Mouse (Mus musculus) c-Kit-positive CD71-positive TER-119-negative erythroid progenitor cells, embryonic 14.5 days (primary cell): ENCODE results near the gene Snx3.

ENCODE experiments used
- DNase-seq: peaks from one replicate; pipeline ENCODE4 v3.0.0-alpha.2; 2013; ENCODE audit warnings: low read depth

Snx3 gene

DNA sequence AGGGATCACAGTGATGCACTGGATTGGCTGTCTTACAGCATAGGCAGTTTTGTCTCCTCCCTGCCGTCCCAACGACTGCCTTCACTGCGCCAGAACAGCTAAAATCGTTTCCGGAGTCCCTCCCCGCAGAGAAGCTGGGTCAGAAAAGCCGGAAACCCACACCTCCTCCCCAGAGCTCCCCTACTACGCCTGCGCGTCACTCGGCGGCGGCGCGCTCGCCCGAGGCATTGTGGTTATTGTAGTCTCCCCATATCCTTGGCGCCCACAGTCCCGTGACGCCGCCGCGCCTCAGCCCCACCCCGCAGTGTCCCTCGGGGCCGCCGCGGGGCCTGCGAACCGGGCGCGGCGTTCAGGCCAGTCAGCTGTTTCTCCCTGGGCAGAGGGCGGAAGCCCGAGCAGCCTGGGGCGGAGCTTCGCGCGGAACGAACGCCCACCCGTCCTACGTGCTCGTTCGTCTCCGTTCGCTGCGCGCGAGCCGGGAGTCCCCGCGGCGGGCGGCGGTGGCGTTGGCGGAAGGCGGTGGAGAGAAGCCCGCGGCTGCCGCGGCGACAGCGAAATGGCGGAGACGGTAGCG, at the start of gene Snx3:
Gene Snx3 (plus strand): TSS at position 256 of the 574 bp plus-strand sequence.
- peak; percentile 95 for DNase-seq

DNA sequence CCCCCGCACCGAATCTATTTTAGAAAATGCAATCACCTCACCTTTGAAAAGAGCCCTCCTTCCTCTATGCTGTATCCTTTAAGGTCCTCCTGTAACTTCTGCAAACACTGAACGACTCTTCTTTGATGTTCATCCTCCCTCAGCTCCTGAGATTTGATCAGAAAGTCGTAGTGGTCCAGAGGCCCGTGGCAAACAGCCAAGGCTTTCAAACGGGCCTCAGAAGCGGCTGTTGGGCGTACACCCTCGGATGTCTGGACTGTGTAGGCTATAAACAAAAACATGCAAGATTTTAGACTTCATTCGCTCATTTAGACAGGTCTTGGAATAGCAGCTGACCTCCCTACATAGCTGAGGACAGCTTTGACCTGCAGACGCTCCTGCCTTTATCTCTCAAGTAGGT, 47.6 kb upstream of the Snx3 start:
- no peak for DNase-seq

DNA sequence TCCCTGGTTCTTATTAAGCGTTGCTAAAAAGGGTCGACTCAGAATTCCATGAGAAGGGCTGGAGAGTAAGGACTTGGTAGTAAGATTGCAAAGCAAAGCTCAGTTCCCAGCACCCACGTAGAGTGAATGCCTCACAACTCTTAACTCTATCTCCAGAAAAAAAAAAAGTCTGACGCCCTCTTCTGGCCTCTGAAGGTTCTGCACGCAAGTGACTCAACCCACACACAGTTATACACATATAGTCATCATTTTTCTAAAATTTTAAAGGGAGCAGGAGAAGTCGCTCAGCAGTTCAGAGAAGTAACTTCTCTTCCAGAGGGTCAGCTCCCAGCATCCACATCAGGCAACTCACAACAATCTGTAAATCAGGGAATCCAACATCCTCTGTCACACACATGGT, 47.1 kb upstream of the Snx3 start:
- no peak for DNase-seq

DNA sequence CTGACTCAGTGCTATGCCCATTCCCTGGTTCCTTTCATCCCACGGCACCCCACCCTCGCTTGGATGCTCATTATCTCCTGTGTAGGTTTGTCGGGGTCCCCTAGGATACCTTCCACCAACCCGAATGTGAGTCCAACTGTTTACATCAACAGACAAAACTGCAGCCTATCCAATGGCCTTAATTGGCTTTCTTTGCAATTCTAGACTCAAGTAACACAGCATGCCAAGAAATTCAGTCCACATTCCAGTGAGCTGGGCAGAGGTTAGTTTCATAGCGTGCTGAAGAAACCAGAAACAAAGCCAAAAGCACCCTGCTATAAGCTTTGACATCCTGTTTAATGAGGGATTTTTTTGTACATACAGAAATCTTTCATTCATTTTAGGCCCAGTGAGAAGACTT, 45.8 kb upstream of the Snx3 start:
- DNase-seq: no peak

DNA sequence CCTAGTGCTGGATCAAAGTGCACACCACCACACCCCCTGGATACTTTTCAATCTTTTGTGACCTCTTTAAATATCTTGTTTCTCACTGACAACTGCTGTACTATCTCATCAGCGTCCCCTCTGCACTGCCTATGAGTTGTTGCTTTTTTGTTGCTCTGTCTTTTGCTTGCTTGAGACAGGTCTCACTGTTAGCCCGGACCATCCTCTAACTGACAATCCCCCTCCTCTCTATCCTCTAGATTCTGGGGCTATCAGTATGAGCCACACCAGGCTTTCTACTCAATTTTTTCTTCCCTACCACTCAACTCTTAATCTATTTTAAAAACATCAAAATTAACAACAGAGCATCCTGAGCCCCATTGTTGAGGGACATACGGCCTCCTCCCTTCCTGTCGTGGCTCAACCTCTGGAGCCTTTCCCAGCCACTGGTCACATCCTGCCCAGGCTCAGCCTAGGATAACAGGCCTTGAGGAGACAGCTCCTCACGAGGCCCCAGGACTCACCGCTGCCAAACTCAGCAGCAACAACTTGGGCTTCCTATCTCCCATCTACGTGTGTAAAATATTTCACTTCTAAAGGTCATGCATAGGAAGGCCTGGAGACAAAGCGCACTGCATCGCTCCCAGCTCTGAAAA, 44.2 kb upstream of the Snx3 start:
- DNase-seq: no peak

DNA sequence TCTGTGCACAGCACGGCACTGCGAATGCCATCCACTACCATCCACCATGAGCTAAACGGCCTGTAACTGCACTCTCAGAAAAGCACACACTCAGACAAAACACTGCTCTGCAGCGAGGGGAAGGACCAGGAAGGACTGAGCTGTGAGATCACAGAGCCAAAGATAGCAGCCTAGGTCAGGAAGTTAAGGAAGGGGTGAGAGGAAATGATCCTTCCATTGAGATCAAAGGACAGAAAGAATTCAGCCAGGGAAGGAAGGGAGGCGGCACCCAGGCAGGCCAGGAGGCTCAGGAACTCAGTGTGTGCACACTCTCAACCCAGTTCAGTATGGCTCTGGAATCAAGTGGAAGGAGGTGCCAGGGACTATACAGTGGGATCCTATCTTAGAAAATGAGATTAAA, 37.6 kb upstream of the Snx3 start:
- no peak for DNase-seq

DNA sequence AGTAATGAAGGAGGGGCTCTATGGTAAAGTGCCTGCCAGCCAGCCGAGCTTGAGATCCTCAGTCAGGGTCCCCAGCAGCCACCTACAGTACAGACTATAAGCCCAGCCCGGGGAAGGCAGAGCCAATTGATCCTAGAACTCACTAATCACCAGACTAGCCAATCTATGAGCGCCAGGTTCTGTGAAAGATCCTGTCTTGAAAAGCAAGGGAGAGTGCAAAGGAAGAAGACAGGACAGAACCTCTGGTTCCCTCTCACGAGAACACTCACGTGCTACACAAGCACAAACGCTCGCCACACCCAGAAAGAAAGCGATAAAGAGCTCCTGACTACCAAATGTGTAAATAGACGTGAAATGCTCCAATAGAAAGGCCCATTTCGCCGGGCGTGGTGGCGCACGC, 37.0 kb upstream of the Snx3 start:
- no peak for DNase-seq

DNA sequence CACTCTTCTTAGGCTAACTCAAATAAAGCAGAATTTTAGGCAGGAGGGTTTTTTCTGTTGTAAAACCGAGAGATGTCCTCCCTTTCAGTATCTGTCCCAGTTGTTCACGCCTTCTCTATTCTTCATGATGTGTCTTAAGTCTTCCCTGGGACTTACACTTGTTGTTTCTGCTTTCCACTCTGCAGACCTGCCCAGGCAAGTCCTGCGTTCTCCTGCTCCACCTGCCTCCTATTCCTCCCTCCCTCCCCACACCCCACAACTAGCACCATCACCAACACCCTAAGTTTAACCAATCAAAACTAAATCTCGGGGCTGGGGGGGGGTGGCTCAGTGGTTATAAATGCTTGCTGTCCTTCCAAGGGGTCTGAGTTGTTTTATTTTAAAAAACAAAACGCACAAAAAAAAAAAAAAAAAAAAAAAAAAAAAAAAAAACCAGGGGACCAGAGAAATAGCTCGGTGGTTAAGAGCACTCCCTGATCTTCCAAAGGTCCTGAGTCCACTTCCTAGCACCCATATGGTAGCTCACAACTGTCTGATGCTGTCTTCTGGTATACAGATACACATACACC, 26.8 kb upstream of the Snx3 start:
- no peak for DNase-seq

DNA sequence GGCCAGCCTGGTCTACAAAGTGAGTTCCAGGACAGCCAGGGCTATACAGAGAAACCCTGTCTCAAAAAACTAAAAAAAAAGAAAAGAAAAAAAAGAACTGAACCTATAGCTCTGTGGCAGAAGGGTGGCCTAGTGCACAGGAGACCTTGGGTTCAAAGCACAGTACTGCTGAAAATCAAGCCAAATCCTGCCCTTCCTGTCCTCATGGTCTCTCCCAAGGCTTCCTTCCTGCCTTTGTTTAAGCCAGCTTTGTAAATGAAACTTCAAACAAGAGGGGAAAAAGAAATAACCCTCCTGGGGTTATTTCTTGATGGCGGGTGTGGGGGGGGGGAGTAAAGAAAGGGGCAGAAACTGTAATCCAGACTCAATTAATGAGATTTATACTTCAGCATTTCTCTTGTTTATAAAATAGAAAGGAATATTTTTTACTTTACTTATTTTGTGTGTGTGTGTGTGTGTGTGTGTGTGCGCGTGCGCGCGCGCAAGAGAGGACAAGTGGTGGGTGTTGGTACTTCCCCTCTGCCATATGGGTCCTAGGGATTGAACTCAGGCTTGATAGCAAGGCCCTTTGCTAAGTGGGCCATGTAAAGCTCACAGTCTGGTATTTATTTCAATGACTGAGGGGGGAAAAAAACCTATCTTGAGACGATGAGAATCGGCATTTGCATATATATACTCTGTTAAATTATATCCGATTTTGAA, 24.9 kb upstream of the Snx3 start:
- no peak for DNase-seq

DNA sequence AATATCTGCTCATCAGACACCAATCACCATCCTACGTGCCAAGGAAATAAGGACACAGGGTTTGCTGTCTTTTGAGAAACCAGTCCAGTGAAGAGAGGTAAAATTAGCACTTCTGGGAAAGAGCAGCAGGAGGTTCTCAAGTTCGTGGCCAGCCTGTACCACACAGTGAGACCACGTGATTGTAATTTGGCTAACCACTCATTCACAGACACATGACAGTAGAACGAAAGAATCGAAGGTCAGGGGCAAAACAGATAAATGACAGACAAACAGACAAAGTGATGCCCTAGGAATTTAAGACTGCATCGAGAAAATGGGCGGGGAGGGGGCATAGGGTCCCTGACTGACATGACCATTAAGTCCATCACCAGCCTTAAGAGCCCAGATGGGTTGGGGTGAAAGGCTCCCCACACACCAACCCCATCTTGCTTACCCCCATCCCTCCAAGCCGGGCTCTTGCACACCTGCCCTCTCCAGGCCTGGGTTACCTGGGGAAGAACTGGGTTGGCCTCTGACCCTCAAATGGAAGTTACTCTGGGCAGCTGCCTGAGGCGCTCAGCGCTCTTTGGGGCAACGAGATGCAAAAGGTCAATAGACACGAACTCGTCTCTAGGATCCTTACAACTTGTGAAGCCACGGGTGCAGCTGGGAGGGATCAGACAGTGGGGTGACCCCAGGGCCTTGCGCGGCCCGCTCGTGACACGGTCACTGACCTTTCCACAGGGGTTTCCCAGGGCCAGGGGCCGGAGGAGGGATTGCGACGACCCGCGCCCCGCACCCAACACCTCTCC, 24.1 kb upstream of the Snx3 start:
- DNase-seq: peak; percentile 35

DNA sequence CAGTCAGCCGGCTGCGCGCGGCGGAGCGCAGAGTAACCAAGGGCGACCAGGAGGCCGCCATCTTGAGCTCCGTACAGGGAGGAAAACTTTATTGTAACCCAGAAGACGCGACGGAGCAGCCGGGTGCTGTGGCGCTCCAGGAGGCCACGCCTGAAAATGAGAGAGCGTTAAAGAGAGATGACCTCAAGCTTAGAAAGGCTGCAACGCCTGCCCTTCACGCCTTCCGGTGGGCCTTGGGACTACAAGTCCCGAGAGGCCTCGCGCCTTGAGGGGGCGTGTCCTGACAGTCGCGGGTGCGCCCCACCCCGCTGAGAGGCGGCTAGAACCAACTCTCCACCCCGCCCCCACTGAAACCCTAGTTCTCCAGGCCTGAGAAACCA, 23.5 kb upstream of the Snx3 start, which contains the start of gene Afg1l:
Gene Afg1l (minus strand): TSS at position 225 of the 380 bp plus-strand sequence.
- DNase-seq: peak; percentile 97

DNA sequence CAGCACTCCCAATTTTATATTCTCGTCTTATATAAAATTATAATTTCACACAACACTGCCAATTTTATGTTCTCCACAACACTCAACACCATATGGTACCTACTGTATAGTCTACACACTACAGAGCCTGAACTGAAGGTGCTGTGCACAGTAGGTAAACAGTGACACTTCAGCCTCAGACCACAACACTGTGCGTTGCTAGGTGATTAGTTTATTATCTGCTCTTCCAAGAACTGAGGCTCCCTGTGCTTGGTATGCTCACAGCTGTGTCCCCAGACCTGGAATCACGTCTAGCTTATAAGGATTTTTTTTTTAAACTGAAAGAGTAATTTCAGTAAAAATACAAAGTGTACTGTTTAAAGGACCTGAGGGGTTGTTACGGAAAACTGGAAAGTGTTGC, 21.1 kb upstream of the Snx3 start:
- peak; percentile 64 for DNase-seq

DNA sequence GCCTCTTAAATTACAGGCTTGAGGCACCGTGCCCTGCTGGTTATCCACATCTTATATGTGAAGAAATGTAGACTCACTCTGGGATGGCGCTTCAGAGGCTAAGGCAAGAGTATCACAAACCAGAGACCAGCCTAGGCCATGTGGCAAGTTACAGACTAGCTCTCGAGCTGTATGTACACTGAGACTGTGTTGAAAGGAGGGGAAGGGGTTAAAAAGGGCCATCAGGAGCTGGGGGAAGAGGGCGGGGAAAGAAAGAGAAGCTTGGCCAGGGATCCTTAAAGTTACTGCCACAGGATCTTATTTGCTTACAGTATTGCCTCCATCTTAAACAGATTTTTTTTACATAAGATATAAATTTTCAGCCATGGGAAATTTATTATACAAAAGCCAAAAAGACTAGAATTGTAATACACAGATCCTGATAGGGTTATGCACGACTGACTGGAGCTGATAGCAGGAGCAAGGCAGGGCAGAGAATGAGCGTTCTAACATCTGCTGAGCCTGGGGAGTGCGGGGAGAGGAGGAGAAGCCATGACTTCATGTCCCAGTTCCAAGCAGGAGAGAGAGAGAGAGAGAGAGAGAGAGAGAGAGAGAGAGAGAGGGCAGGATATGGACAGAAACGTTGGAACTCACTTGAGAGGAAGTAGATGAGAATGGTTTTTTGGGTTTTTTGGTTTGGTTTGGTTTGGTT, 13.1 kb upstream of the Snx3 start:
- DNase-seq: no peak

DNA sequence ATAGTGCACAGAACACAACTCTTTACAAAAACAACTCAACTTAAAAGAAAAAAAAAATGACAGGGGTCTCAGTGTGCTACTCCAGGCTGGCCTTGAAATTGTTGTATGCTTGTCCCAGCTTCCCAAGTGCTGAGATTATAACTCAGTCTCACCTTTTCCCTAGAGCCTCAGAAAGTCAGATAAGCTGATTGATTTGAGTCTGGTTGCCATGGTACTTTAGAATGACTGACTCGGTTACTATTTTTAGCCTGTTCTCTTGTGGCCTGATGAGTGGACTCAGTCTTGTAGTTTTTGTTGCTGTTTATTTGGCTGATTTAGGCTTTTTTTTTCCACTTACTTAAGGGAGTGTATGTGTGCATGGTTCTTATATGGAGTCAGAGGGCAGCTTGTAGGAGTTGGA, 10.7 kb upstream of the Snx3 start:
- DNase-seq: no peak

DNA sequence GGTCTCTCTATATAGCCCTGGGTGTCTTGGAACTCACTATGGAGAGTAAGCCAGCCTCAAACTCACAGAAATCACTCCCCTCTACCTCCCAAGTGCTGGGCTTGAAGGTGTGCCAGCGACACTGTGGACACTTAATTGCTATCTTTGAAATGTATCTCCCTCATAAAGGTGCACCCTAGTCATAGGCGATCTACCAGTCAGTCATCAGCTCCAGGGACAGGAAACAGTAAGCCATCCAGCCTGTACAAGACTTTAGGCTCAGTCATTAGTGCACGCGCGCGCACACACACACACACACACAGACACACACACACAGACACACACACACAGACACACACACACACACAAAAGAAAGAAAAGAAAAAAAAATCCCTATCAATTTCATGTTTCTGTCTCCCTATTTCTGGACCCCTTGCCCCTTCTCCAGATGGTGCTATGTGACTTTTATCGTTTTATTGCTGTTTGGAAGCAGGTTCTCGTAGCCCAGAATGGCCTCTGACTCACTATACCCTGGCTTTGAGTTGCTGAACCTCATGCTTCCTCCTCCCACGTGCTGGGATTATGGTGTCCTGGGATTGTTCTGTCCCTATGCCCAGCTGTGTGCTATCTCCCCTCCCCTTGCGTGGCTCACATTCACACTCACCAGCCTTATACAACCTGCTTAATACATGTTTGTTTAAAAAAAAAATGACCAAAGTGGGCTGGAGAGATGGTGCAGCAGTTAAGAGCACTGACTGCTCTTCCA, 9.6 kb upstream of the Snx3 start:
- no peak for DNase-seq

DNA sequence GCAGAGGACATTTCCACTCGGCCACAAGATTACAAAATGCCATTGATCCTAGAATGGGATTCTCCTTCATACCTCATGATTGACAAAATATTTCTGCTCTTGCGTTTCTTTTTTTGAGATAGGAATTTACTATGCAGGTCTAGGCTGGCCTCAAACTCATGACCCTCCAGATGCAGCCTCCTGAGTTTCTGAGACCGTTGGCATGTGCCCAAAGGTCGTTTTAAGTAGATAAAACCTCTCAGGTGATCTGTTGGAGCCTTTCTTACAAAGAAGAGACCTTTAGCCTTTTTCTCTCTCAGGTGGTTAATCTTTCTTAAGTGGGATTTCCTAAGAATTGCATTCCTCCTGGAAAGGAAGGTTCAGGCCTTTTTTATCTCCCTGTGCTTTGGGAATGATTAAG, 8.8 kb upstream of the Snx3 start:
- DNase-seq: no peak

DNA sequence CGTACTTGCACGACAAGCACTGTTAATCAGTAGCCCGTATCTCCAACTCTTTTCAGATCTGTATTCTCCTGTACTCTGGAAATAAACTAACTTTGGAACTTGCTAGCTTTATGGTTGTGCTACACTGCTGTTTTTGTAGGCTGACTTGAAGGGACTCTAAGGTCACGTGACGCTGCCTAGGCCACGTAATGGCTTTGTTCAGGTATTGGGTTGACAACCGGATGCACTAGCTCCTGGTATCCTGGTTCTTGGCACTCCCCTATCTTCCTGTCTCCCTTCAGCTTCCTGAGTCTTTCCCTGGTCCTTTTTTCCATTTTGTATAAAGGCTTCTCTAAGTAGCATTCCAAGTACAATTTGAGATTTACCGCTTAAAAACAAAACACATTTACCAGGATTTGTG, 1.2 kb upstream of the Snx3 start:
- DNase-seq: no peak

DNA sequence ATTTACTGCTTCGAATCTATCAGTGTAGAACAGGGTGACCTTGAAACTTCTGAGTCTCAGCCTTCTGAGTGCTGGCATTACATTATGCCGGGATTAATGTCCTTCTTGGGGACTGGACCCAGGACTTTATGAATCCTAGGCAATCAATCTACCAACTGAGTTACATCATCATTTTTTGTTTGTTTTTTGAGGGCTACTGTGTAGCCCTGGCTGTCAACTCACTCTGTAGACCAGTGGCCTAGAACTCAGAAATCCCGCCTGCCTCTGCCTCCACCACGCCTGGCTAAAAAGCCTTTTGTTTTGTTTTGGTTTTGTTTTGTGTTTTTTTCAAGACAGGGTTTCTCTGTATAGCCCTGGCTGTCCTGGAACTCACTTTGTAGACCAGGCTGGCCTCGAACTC, 669 bp upstream of the Snx3 start:
- DNase-seq: no peak

DNA sequence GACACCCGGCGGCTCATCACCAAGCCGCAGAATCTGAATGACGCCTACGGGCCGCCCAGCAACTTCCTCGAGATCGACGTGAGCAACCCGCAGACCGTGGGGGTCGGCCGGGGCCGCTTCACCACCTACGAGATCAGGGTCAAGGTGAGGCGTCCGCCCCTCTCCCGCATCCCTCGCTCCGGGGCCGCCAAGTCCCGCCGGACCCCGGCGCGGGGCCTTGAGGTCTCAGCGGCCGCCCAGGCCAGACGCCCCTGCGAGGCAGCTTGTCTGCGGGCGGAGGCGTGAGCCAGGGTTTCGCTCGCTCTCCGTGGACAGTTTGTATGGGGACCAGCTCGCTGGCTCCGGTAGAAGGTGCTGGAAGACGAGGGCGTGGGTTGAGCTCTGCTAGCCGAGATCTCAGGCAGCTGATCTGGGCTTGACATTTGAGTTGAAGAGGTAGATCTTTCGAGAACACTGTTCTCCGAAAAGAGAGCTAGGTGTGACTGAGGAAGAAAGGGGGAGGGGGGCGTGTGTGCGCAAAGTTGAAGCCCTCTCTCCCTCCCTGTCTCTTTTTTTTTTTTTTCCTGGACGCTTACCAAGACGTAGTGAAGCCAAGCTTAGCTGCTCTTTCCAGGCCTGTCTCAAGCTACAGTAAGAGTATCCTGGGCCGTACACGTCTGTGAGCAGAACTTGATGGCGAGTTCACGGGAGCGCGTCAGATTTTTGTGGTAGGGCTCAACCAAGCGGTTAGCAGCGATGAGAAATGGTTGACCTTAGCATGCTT, 700 bp downstream of the Snx3 start:
- DNase-seq: no peak

DNA sequence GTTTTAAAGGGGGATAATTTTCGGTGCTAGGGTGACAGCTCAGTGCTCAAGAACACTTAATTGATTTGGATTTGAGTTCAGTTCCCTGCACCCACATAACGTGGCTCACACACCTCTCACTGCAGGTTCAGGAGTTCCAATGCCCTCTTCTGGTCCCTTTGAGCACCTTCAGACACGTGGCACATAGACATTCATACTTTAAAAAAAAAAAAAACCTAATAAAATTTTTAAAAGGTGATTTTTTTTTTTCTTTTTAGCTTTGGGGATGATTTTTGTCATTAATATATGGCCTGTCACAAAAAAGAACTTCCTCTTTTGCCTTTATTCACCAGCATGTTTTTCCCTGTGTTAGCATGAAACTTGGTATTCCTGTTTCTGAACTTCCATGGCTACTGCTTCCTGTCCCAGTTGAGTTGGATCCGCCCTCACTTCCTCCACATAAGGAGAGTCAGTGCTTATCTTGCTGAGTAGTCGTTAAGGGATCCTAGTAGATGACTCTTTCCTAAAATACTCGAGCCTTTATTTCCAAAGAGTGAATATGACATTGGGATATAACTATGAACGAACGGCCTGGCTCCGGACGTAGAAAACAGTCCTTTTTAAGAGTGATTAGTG, 2.4 kb downstream of the Snx3 start:
- DNase-seq: no peak
